Mouse (Mus musculus) MEL (cell line): ENCODE results near the gene Thada. TPM values are rescaled to one million over a fixed set of nuclear protein-coding genes. Genes with fewer than 3 reads are reported as not detected.

ENCODE experiments used
- DNase-seq: peaks from one replicate; pipeline ENCODE4 v3.0.0; 2011; ENCODE audit warnings: low read depth, low spot score
- H3K27ac ChIP-seq: 2 replicates; pipeline ENCODE4 v1.5.1; 2012; ENCODE audit warnings: low read depth, mild to moderate bottlenecking, control low read depth, low read length, moderate library complexity; ENCODE audit not compliant: control insufficient read depth
- H3K27me3 ChIP-seq, 2 experiments: fragments of 150-350 bp in 1 of 2; sonication (generic) in 1 of 2; 2 replicates each; pipeline ENCODE4 v1.6.1; 2012; ENCODE audit warnings: low read length in 2 of 2, mild to moderate bottlenecking in 2 of 2, improper control_type of control experiment in 1 of 2, moderate library complexity in 1 of 2; ENCODE audit not compliant: insufficient read depth in 2 of 2, control insufficient read depth in 1 of 2
- H3K36me3 ChIP-seq, 2 experiments: 2 replicates each; pipeline ENCODE4 v1.6.1; 2012 to 2014; ENCODE audit warnings: low read length in 2 of 2, improper control_type of control experiment in 1 of 2, inconsistent platforms in 1 of 2, mild to moderate bottlenecking in 1 of 2; ENCODE audit not compliant: insufficient read depth in 2 of 2, control insufficient read depth in 1 of 2
- H3K4me1 ChIP-seq, 2 experiments: fragments of 150-350 bp in 1 of 2; sonication (generic) in 1 of 2; 2 replicates each; pipeline ENCODE4 v1.6.1; 2012; ENCODE audit warnings: low read length in 2 of 2, improper control_type of control experiment in 1 of 2, mild to moderate bottlenecking in 1 of 2; ENCODE audit not compliant: insufficient read depth in 2 of 2, control insufficient read depth in 1 of 2
- H3K4me3 ChIP-seq, 2 experiments: fragments of 150-350 bp in 1 of 2; sonication (generic) in 1 of 2; 2 replicates each; pipeline ENCODE4 v1.5.1; 2012; ENCODE audit warnings: low read depth in 2 of 2, low read length in 2 of 2, mild to moderate bottlenecking in 2 of 2, moderate library complexity in 2 of 2, control low read depth in 1 of 2, improper control_type of control experiment in 1 of 2; ENCODE audit not compliant: control insufficient read depth in 1 of 2, insufficient read depth in 1 of 2
- H3K79me2 ChIP-seq: 2 replicates; pipeline ENCODE4 v1.6.1; 2012; ENCODE audit warnings: mild to moderate bottlenecking, low read length, moderate library complexity; ENCODE audit not compliant: control insufficient read depth, poor library complexity, insufficient read depth
- H3K9ac ChIP-seq: 2 replicates; pipeline ENCODE4 v1.6.1; 2012; ENCODE audit warnings: low read depth, mild to moderate bottlenecking, control low read depth, low read length, moderate library complexity; ENCODE audit not compliant: control insufficient read depth, poor library complexity, severe bottlenecking
- H3K9me3 ChIP-seq: fragments of 150-350 bp; sonication (generic); replicated peaks from 2 replicates; pipeline ENCODE4 v1.6.1; 2012; ENCODE audit warnings: mild to moderate bottlenecking, low read length, improper control_type of control experiment, moderate library complexity; ENCODE audit not compliant: insufficient read depth
- BHLHE40 ChIP-seq: IDR thresholded peaks from 2 replicates; pipeline ENCODE4 v1.6.1; 2012; ENCODE audit warnings: low read depth, mild to moderate bottlenecking, inconsistent platforms, low read length, improper control_type of control experiment, borderline replicate concordance
- CTCF ChIP-seq, 3 experiments: IDR thresholded peaks in 2 of 3; conservative IDR thresholded peaks in 1 of 3; 2 replicates each; pipeline ENCODE4 v1.5.1; 2011 to 2012; ENCODE audit warnings: low read length in 3 of 3, low read depth in 2 of 3, mild to moderate bottlenecking in 2 of 3, improper control_type of control experiment in 1 of 3, inconsistent platforms in 1 of 3, mixed read lengths in 1 of 3, moderate library complexity in 1 of 3; ENCODE audit not compliant: control insufficient read depth in 1 of 3, insufficient read depth in 1 of 3, poor library complexity in 1 of 3, severe bottlenecking in 1 of 3
- EP300 ChIP-seq, 2 experiments: IDR thresholded peaks; 2 replicates each; pipeline ENCODE4 v1.6.1; 2011; ENCODE audit warnings: improper control_type of control experiment in 2 of 2, low read length in 2 of 2, low read depth in 1 of 2, mild to moderate bottlenecking in 1 of 2
- ETS1 ChIP-seq: IDR thresholded peaks from 2 replicates; pipeline ENCODE4 v1.6.1; 2012; ENCODE audit warnings: low read depth, mild to moderate bottlenecking, inconsistent platforms, low read length, improper control_type of control experiment, moderate library complexity
- GABPA ChIP-seq: IDR thresholded peaks from 2 replicates; pipeline ENCODE4 v1.6.1; 2012; ENCODE audit warnings: low read depth, mild to moderate bottlenecking, inconsistent platforms, low read length, improper control_type of control experiment, moderate library complexity
- HCFC1 ChIP-seq: IDR thresholded peaks from 2 replicates; pipeline ENCODE4 v1.6.1; 2012; ENCODE audit warnings: low read depth, mild to moderate bottlenecking, inconsistent platforms, low read length, improper control_type of control experiment, moderate library complexity
- JUND ChIP-seq: IDR thresholded peaks from 2 replicates; pipeline ENCODE4 v1.6.1; 2011; ENCODE audit warnings: low read depth, mild to moderate bottlenecking, improper control_type of control experiment, low read length
- KAT2A ChIP-seq: conservative IDR thresholded peaks from 2 replicates; pipeline ENCODE4 v1.6.1; 2012; ENCODE audit warnings: low read depth, low read length, improper control_type of control experiment, inconsistent platforms
- MAFK ChIP-seq: IDR thresholded peaks from 2 replicates; pipeline ENCODE4 v1.6.1; 2011; ENCODE audit warnings: low read depth, mild to moderate bottlenecking, low read length, improper control_type of control experiment, borderline replicate concordance
- MAX ChIP-seq: IDR thresholded peaks from 2 replicates; pipeline ENCODE4 v1.6.1; 2011; ENCODE audit warnings: low read length, improper control_type of control experiment
- MAZ ChIP-seq: IDR thresholded peaks from 2 replicates; pipeline ENCODE4 v1.6.1; 2012; ENCODE audit warnings: low read depth, mild to moderate bottlenecking, inconsistent platforms, low read length, improper control_type of control experiment
- MXI1 ChIP-seq: IDR thresholded peaks from 2 replicates; pipeline ENCODE4 v1.6.1; 2011; ENCODE audit warnings: mild to moderate bottlenecking, low read depth, low read length, improper control_type of control experiment
- MYB ChIP-seq: IDR thresholded peaks from 2 replicates; pipeline ENCODE4 v1.6.1; 2011; ENCODE audit warnings: mild to moderate bottlenecking, low read depth, low read length, improper control_type of control experiment
- MYC ChIP-seq: IDR thresholded peaks from 2 replicates; pipeline ENCODE4 v1.6.1; 2011; ENCODE audit warnings: low read depth, mild to moderate bottlenecking, low read length, improper control_type of control experiment, moderate library complexity
- NRF1 ChIP-seq: IDR thresholded peaks from 2 replicates; pipeline ENCODE4 v1.6.1; 2014; ENCODE audit warnings: low read depth, mild to moderate bottlenecking, inconsistent platforms, low read length, improper control_type of control experiment, moderate library complexity; ENCODE audit not compliant: poor library complexity, insufficient read depth, severe bottlenecking
- POLR2AphosphoS2 ChIP-seq: IDR thresholded peaks from 2 replicates; pipeline ENCODE4 v1.6.1; 2011; ENCODE audit warnings: low read length, improper control_type of control experiment
- POLR2AphosphoS5 ChIP-seq: IDR thresholded peaks from 2 replicates; pipeline ENCODE4 v1.6.1; 2012; ENCODE audit warnings: low read depth, borderline replicate concordance, mild to moderate bottlenecking, inconsistent platforms, low read length, moderate library complexity, mixed read lengths
- RCOR1 ChIP-seq: IDR thresholded peaks from 2 replicates; pipeline ENCODE4 v1.6.1; 2012; ENCODE audit warnings: low read depth, mild to moderate bottlenecking, inconsistent platforms, low read length, improper control_type of control experiment
- SIN3A ChIP-seq: IDR thresholded peaks from 2 replicates; pipeline ENCODE4 v1.6.1; 2012; ENCODE audit warnings: low read length, improper control_type of control experiment, inconsistent platforms
- SMC3 ChIP-seq: IDR thresholded peaks from 2 replicates; pipeline ENCODE4 v1.6.1; 2011; ENCODE audit warnings: low read depth, low read length, improper control_type of control experiment
- TAL1 ChIP-seq: IDR thresholded peaks from 2 replicates; pipeline ENCODE4 v1.6.1; 2012; ENCODE audit warnings: mild to moderate bottlenecking, inconsistent platforms, low read length, moderate library complexity, mixed read lengths
- TBP ChIP-seq: IDR thresholded peaks from 2 replicates; pipeline ENCODE4 v1.8.0; 2011; ENCODE audit warnings: low read depth, low read length, improper control_type of control experiment
- TCF12 ChIP-seq: IDR thresholded peaks from 2 replicates; pipeline ENCODE4 v1.6.1; 2014; ENCODE audit warnings: low read depth, mild to moderate bottlenecking, inconsistent platforms, low read length, improper control_type of control experiment, moderate library complexity
- UBTF ChIP-seq: IDR thresholded peaks from 2 replicates; pipeline ENCODE4 v1.6.1; 2012; ENCODE audit warnings: low read depth, mild to moderate bottlenecking, inconsistent platforms, low read length, improper control_type of control experiment, moderate library complexity, borderline replicate concordance; ENCODE audit not compliant: insufficient read depth
- USF1 ChIP-seq: IDR thresholded peaks from 2 replicates; pipeline ENCODE4 v1.6.1; 2014; ENCODE audit warnings: low read depth, mild to moderate bottlenecking, inconsistent platforms, low read length, improper control_type of control experiment, moderate library complexity
- USF2 ChIP-seq, 2 experiments: IDR thresholded peaks; 2 replicates each; pipeline ENCODE4 v1.6.1; 2011 to 2012; ENCODE audit warnings: improper control_type of control experiment in 2 of 2, low read length in 2 of 2, borderline replicate concordance in 1 of 2, inconsistent platforms in 1 of 2, low read depth in 1 of 2, mild to moderate bottlenecking in 1 of 2; ENCODE audit not compliant: insufficient read depth in 1 of 2
- ZKSCAN1 ChIP-seq: IDR thresholded peaks from 2 replicates; pipeline ENCODE4 v1.6.1; 2012; ENCODE audit warnings: low read depth, mild to moderate bottlenecking, inconsistent platforms, low read length, improper control_type of control experiment, moderate library complexity
- ZMIZ1 ChIP-seq: IDR thresholded peaks from 2 replicates; pipeline ENCODE4 v1.6.1; 2012; ENCODE audit warnings: low read depth, mild to moderate bottlenecking, inconsistent platforms, low read length, improper control_type of control experiment, moderate library complexity
- ZNF384 ChIP-seq: IDR thresholded peaks from 2 replicates; pipeline ENCODE4 v1.6.1; 2012; ENCODE audit warnings: low read depth, mild to moderate bottlenecking, inconsistent platforms, low read length, improper control_type of control experiment
- polyA plus RNA-seq, 2 experiments: library from polyadenylated mRNA; stranded (reverse) in 1 of 2; unstranded in 1 of 2; fragments of >175 nt in 1 of 2; fragments of >200 nt in 1 of 2; gene quantifications; 2 replicates each; pipeline versions ENCODE4 v1.2.1 to v1.2.4; 2012; ENCODE audit warnings: low replicate concordance in 2 of 2, low read depth in 1 of 2; ENCODE audit not compliant: insufficient read length in 2 of 2, insufficient read depth in 1 of 2, missing spikeins in 1 of 2
- total RNA-seq: library from RNA; depleted of rRNA; stranded (reverse); fragments of 300-350 nt; gene quantifications from 2 replicates; pipeline ENCODE4 v1.2.3, GENCODE M21; 2012

The Thada gene
- total and polyA plus RNA-seq, 3 experiments, result 19.8 to 20.6 TPM; not detected in 1

- Histone ChIP-seq H3K9ac (no peak overlapping the region), H3K27me3 (no peaks in the 10 kb centered on the region), H3K9me3 (no peaks in the 10 kb centered on the region), H3K4me3 (no peak overlapping the region), H3K4me1 (peaks cover 6 to 14% of the 10 kb centered on the region in 2 experiments; a peak in 3 of 4 replicates), H3K79me2 (0 out of 2 replicates have a peak, but pooled peaks cover 1% of the 10 kb centered on the region), H3K27ac (no peak overlapping the region), H3K36me3 (peaks cover 0 to 17% of the 10 kb centered on the region in 2 experiments; a peak in 2 of 4 replicates)
- no peak for DNase-seq
- no peak for TF ChIP-seq UBTF
- TF ChIP-seq ZKSCAN1, result no peak
- TF ChIP-seq USF2 (IDR thresholded peaks at IDR 0.05; ENCODE audit: borderline replicate concordance in 1 of 2, insufficient read depth in 1 of 2, low read depth in 1 of 2, low read length in 2 of 2), result no peak
- TF ChIP-seq MYB, result no peak
- no peak for TF ChIP-seq MAX
- TF ChIP-seq JUND, result no peak
- TF ChIP-seq MXI1, result no peak
- no peak for TF ChIP-seq MAFK
- TF ChIP-seq ETS1, result no peak
- TF ChIP-seq NRF1, result no peak
- no peak for TF ChIP-seq ZMIZ1
- no peak for TF ChIP-seq GABPA
- TF ChIP-seq SIN3A, result no peak
- no peak for TF ChIP-seq HCFC1
- no peak for TF ChIP-seq CTCF (IDR thresholded peaks at IDR 0.05 in 2 of 3, conservative IDR thresholded peaks at IDR 0.05 in 1 of 3; ENCODE audit: control insufficient read depth in 1 of 3, insufficient read depth in 1 of 3, low read depth in 2 of 3, low read length in 3 of 3, poor library complexity in 1 of 3, severe bottlenecking in 1 of 3)
- TF ChIP-seq TBP, result no peak
- TF ChIP-seq RCOR1, result no peak
- TF ChIP-seq SMC3, result no peak
- no peak for TF ChIP-seq POLR2AphosphoS5
Observed at GRCm38 (mm10) chr17:84265480-84266130, 200.4 kb downstream of the Thada start.

GRCm38 (mm10) chr17:84264305-84264704 is 201.7 kb downstream of the Thada start:
- no peak for DNase-seq
- Histone ChIP-seq H3K9ac (no peak overlapping the region), H3K4me1 (peaks cover 6 to 14% of the 10 kb centered on the region in 2 experiments; a peak in 3 of 4 replicates), H3K27me3 (no peaks in the 10 kb centered on the region), H3K9me3 (no peaks in the 10 kb centered on the region)
- no peak for TF ChIP-seq KAT2A
- no peak for TF ChIP-seq MYB
- no peak for TF ChIP-seq ZKSCAN1
- no peak for TF ChIP-seq USF2 (IDR thresholded peaks at IDR 0.05; ENCODE audit: borderline replicate concordance in 1 of 2, insufficient read depth in 1 of 2, low read depth in 1 of 2, low read length in 2 of 2)
- TF ChIP-seq TAL1, result no peak
- TF ChIP-seq MYC, result no peak
- TF ChIP-seq ZNF384, result no peak
- no peak for TF ChIP-seq TCF12
- TF ChIP-seq BHLHE40, result no peak
- no peak for TF ChIP-seq POLR2AphosphoS2
- no peak for TF ChIP-seq EP300 (IDR thresholded peaks at IDR 0.05; ENCODE audit: low read depth in 1 of 2, low read length in 2 of 2)
- TF ChIP-seq HCFC1, result no peak
- TF ChIP-seq NRF1, result no peak
- TF ChIP-seq MAX, result no peak
- no peak for TF ChIP-seq SIN3A
- TF ChIP-seq ETS1, result no peak
- no peak for TF ChIP-seq USF1
- no peak for TF ChIP-seq ZMIZ1
- no peak for TF ChIP-seq UBTF
- TF ChIP-seq MAZ, result no peak
- TF ChIP-seq, all 39 proteins: peak for 0
- H3K36me3 ChIP-seq, result peaks cover 0 to 17% of the 10 kb centered on the region in 2 experiments; a peak in 2 of 4 replicates
- 0 out of 2 replicates have a peak, but pooled peaks cover 1% of the 10 kb centered on the region for H3K79me2 ChIP-seq
- no peak overlapping the region for H3K27ac ChIP-seq
- H3K4me3 ChIP-seq, result no peak overlapping the region
